Mouse (Mus musculus) mouse embryonic stem cell (cell line): Measurements from ENCODE around the gene Olfr1441.

Source experiments
- in situ Hi-C, 2 experiments: fragments of 300-500 bp; cut with MboI; formaldehyde crosslinking; loops; 1 replicate in 1 of 2; 3 replicates in 1 of 2; pipeline ENCODE4 v1.14.3; 2019 to 2020; ENCODE audit warnings: low sequenced_read_pairs in 2 of 2, low pct_unique_long_range_greater_than_20kb in 1 of 2, mixed read lengths in 1 of 2; ENCODE audit not compliant: unreplicated experiment in 1 of 2

The Olfr1441 gene

GRCm38 (mm10) chr19:12417361-12417760 lies at the start of gene Olfr1441:
Olfr1441 (plus strand) TSS chr19:12417433.
- in situ Hi-C loops, result loop anchor here in 1 of 2 experiments (10.0 kb wide), 1 partner anchor 283 kb away; no protein-coding TSS in a partner anchor

- in situ Hi-C loops, result no loop called here
Measured at GRCm38 (mm10) chr19:12373004-12373403, 44.2 kb upstream of the Olfr1441 start.

- in situ Hi-C loops, result no loop called here
Measured at GRCm38 (mm10) chr19:12374465-12375025, 42.7 kb upstream of the Olfr1441 start.

- in situ Hi-C loops, result no loop called here
Measured at GRCm38 (mm10) chr19:12386979-12387378, 30.3 kb upstream of the Olfr1441 start, which contains the start of gene Olfr1440. Olfr1440 (plus strand) TSS chr19:12387279.

- in situ Hi-C loops, result loop anchor here in 1 of 2 experiments (10.0 kb wide), 1 partner anchor 279 kb away; no protein-coding TSS in a partner anchor
Measured at GRCm38 (mm10) chr19:12413737-12414136, 3.5 kb upstream of the Olfr1441 start.

- in situ Hi-C loops, result loop anchor here in 1 of 2 experiments (10.0 kb wide), 1 partner anchor 284 kb away; no protein-coding TSS in a partner anchor
Measured at GRCm38 (mm10) chr19:12418312-12418711, 1.1 kb downstream of the Olfr1441 start.

GRCm38 (mm10) chr19:12420555-12420954 lies 3.3 kb downstream of the Olfr1441 start:
- in situ Hi-C loops, result loop anchor here in 1 of 2 experiments (5.0 kb wide), 1 partner anchor 288 kb away; no protein-coding TSS in a partner anchor

- in situ Hi-C loops, result loop anchor here in 1 of 2 experiments (5.0 kb wide), 1 partner anchor 289 kb away; no protein-coding TSS in a partner anchor
Measured at GRCm38 (mm10) chr19:12421680-12422079, 4.4 kb downstream of the Olfr1441 start.

GRCm38 (mm10) chr19:12427101-12427500 lies 9.9 kb downstream of the Olfr1441 start:
- in situ Hi-C loops, result no loop called here

GRCm38 (mm10) chr19:12427605-12428004 lies 10.4 kb downstream of the Olfr1441 start, which contains the start of gene Pfpl:
Pfpl (plus strand) TSS chr19:12427905.
- in situ Hi-C loops, result no loop called here

GRCm38 (mm10) chr19:12433033-12433432 lies 15.8 kb downstream of the Olfr1441 start:
- in situ Hi-C loops, result no loop called here

GRCm38 (mm10) chr19:12435011-12435416 lies 17.8 kb downstream of the Olfr1441 start:
- in situ Hi-C loops, result no loop called here

GRCm38 (mm10) chr19:12435750-12436524 lies 18.7 kb downstream of the Olfr1441 start:
- in situ Hi-C loops, result no loop called here

- in situ Hi-C loops, result no loop called here
Measured at GRCm38 (mm10) chr19:12439581-12439980, 22.3 kb downstream of the Olfr1441 start.

- in situ Hi-C loops, result no loop called here
Measured at GRCm38 (mm10) chr19:12440103-12440725, 23.0 kb downstream of the Olfr1441 start.

- in situ Hi-C loops, result no loop called here
Measured at GRCm38 (mm10) chr19:12442560-12442959, 25.3 kb downstream of the Olfr1441 start.

- in situ Hi-C loops, result no loop called here
Measured at GRCm38 (mm10) chr19:12445014-12445413, 27.8 kb downstream of the Olfr1441 start.

GRCm38 (mm10) chr19:12457401-12458066 lies 40.3 kb downstream of the Olfr1441 start:
- in situ Hi-C loops, result no loop called here
